Mouse (Mus musculus): Measurements from ENCODE around the gene A830031A19Rik.

Gene A830031A19Rik

DNA sequence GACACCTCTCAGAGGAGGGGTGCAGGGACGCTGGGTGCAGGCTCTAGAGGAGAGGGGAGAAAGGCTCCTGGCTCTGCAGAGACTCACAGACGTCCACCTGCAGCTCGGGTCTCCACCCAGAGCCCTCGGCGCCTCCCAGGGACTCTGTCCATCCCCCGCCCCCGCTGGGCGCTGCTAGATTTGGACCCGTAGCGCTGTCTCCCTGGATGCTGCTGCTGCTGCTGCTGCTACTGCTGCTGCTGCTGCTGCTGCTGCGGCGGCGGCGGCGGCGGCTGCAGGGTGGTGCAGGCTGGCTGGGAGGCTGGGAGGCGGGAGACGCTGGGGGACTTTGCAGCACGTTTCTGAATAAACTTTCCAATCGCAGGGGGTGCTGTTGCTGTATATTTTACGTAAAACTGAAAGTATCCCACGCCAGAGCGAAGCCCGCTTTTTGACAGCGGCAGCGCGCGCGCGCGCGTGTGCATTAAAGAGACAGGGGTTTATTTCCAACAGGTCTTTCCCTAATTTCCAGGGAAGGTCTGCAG, 1.3 kb upstream of the A830031A19Rik start:
- peak; percentile 82 for DNase-seq

DNA sequence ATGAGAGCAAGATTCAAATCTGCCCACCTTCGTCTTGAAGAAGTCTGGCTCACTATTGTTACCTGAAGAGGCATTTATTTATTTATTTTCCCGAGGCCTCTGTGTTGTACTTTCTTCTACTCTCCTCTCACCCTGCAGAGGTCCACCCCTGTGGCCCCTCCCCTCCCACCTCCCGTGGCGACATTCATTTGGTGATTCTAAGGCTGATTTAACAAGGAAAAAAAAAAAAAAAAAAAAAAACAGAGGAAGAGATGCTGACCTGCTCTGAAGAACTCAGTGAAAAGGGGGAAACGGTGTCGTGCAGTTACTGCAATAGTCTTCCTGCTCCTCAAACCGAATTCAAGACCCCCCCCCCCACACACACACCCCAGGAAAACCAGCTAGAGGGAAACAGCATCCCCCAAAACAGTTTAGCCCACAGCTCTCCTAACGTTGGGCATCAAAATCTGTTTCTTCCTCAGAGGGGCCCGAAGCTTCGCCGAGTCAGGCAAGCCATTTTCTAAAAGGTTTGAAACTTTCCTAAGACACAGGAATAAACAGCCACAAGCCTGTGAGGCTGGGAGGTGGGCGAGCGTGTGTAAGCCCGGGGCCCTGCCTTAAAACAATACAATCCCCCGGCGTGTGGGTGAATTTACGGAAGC, 752 bp upstream of the A830031A19Rik start:
- DNase-seq = no peak

DNA sequence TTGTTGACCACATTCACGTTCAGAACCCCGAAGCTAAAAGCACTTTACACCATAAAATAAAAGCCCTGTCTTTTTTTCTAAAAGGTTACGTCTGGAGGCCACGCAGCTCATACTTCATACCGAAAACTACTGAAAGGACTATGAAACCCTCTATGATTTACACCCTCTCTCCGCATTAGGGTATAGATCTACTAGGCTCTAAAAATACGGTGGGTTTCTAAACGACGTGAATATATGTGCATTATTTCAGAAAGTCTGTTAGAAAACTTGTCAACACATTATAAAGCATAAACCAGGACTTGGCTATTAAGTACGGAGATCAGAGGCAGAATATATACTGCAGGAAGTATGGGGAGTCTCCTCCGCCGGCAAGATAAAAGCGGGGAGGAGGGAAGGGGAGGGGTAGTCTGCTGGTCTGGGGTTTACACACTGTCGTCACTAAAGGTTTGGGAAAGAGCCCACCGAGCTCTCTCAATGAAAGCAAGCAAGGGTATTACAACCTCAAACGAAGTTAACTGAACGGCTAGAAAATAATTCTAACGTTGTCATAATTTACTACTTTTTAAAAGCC, 748 bp downstream of the A830031A19Rik start:
- DNase-seq = peak; percentile 46

DNA sequence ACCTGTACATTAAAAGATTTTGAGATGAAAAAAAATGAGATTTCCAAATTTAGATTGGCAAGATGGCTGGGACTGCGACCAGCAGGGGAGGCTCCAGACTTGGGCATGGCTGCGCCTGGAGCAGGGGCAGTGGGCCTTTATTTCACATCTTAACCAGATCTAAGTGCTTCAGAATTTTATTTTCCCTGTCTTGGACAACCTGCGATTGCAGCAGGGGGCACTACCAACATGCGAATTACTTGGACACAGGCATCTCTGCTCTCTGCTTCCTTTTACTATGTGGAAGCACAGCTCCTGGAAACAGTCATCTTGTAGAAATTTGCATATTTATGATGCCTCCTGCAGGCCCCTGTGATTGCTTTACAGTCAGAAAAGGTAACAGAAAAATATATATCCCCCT, 9.5 kb downstream of the A830031A19Rik start:
- peak; percentile 22 for DNase-seq

DNA sequence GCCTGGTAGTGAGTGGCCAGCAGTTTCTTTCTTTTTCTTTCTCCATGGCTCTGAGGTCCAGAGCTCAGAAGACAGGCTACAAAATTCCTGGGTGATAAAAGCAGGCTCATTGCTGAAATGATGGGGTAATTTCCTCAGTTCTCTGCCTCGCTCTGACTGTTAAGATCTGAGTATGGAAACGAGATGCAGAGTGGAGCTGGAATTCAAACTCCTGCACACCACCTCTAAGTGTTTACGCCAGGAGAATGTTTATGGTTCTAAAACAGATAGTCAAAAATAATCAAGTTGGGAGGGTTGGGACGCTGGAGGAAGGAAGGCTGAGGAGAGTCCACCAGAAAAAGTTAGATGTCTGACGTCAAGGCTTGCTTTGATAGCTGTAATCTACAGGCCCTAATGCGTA, 10.6 kb downstream of the A830031A19Rik start:
- DNase-seq = no peak

DNA sequence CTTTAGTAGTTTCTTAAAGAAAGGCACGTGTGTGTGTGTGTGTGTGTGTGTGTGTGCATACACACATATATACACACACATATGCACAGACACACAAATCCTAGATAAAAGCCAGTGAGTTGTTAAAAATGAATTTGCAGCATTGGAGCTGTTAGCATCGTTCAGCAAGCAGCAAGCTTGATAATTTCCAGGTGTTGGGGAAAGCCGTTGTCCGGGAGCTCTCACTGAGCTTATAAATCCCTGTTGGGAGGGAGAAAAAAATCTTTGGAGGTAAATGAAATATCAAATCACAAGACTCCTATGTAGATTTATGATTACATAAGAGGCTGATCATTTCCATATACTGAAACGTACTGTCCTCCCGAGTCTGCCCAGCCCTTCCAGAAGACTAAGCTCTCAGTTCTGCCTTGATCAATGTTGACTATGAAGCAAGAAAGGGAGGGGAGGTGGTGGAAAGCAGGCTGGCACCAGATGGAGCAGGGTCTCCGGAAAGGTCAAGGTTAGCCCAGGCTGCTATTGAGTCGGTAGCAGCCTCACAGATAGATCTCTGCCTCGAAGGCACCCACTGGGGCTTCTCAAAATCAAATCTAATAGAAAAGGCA, 12.3 kb downstream of the A830031A19Rik start:
- DNase-seq = no peak

DNA sequence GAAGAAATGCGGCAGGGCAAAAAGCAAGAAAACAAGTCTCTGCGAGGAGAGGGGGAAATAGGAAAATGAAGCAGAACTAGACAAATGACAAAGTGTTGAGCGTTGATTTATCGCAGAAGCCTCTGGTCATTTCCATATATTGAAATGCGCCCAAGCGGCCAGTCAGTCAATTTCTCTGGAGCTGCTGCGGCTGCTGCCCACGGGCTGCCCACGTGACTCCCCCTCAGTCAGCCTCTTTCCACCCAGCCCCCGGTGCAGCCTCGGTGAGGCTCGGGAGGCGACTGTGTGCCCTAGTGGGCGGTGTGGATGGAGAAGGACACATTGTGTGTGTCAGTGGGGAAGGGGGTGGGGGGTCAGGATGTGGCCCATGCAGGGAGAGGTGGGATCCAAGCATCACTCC, 13.0 kb downstream of the A830031A19Rik start:
- DNase-seq = no peak

DNA sequence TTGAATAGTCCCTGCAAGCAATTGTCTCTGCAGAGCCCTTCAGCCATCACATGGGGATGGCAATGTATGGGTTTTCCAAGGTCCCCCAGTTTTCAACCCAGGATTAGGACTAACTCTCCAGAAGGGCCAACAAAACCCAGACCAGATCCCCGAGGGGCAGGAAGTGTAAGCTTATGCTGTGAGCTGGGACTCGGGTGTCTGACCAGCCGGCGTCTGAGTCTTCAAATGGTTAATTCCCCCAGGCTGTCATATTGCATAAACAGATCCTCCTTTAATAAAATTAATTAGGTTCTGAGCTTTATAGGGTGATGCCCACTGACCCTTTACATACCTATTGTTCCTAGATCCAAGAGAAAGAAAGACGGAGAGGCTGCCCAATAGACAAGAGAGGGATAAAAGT, 14.4 kb downstream of the A830031A19Rik start:
- DNase-seq = no peak

DNA sequence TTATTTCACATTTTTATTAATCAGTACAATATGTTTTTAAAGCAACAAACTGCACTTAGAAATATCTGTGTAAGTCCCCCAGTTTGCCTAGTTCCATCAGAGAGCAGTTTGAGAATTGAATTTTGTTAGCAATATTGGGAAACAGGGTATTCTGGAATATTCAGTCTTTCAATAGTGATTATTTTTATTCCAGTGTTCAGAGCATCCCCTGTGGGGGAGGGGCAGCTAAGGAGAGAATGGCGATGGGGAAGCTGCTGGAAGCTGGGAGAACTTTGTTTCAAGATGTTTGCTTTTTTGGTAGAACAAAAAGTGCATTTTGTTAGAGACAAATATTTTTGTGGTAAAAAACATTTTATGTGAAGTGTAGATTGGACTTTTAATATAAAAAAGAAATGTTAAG, 15.7 kb downstream of the A830031A19Rik start:
- no peak for DNase-seq

DNA sequence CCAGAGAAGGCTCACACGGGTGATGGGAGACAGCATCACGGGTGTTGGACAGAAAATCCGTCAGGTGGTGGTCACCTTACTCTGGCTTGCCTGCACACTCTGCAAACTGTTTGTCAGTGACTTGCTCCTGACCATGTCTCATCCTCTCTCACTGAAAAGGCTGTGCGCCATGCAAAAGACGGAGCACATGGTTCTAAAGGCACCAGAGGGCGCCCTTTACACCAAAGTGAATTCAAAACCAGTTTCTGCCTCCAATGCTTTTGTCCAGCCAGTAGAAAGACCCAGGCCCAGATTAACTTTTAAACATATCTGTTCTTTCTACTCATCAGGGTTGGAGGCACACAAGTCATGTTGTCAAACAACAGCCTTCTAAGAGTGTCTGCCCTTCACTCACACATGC, 22.0 kb downstream of the A830031A19Rik start:
- DNase-seq = peak; percentile 16

DNA sequence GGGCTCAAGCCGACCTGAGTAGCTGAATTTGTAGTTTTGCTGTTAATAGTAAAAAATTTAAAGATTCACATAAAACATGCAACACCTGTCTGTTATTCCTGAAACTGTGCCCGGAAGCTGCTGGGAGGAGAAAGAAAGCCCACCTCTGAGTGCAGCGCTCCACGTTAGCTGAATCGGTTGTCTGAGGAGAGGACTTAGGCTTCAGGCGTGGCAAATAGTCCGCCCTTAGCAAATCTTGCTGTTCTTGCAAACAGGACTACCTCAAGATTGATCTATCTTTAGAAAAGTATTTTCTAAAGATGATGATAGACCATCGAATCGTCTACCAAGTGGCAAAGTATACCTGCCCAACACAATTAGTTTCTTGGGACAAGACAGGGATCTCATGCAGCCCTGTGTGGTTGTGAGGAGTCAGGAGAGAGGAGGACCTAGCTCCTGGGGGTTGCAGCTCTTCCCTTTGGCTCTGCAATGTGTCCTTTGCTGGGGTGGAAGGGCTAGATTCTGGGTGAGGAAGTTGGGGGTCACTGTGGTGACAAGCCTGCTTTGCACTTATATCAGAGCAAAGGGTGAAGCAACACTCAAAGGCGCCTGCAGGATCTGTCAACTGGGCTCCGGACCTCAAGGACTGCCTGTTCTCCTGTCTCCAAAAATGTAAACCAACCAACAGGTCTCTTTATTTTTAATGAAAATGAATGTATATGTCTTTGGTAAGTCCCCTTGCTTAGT, 24.7 kb downstream of the A830031A19Rik start:
- no peak for DNase-seq

DNA sequence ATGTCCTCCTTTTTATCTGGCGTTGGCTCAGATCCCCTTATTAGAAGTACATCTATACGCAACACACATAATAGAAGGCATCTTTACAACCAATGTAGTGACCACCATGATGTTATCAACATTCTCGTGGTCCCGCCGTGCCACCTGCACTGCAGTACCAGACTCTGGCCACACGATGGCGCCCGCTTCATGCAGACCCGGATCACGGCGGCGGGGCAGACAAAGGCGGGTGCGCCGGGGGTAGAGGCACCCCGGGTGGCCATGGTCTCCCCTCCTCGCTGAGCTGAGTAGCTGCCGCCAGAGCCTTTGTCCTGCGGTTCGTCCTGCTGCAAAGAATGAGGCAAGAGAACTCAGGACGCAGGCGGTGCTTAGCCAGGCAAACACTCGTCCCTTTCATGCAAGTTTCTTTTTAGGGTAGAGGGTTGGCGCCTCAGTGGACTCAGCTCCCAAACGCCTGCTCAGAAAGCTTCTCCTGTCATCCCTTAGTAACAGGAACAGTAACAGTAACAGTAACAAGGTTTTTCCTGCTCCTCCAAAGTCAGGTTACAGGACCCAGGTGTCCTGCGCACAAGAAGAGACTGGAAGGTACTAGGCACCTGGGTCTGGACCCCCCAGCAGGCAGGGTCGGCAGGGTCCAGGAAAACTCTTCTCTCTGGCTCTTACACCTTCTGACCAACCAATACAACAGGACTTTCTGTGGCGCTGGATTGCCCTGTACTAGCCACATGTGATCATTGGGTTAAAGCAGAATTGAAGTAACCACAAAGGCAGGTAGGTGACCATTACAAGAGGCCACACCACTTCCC, 25.4 kb downstream of the A830031A19Rik start:
- peak; percentile 91 for DNase-seq

DNA sequence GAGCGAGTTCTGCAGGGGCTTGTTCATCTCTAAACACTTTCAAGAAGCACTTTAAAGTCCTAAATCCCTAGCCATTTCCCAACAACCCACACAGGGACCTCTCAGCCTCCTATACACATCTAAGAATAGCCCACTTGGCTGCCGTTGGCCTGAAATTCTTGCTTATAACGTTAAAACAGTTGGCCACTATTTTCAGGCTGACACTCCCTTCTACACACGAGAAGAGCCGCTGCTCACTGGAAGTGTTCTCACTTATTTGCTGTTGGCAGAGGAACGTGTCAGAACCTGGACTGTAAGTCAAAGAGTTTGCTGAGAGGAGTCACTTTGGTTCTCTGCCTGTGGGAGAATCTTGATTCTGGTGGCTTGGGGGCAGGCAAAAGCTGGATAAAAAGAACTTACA, 30.8 kb downstream of the A830031A19Rik start:
- no peak for DNase-seq

DNA sequence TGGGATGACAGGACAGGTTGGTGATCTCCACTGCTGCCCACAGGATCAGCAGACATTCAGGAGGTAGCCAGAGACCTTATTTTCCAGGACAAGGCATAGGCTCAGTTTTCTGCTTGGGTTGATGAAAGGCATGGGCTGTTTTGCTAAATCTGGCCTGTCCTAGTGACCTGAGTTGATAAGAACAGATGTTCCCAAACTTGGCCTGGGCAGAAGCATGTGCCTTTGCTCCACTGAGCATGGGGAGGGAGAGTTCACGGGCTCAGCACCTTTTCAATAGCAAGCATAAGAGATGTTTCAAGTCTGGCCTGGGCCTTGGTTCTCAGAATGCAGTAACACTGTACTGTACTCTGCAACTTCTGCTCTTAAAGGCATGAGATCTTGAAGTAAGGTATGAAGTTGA, 54.1 kb downstream of the A830031A19Rik start:
- DNase-seq = no peak

DNA sequence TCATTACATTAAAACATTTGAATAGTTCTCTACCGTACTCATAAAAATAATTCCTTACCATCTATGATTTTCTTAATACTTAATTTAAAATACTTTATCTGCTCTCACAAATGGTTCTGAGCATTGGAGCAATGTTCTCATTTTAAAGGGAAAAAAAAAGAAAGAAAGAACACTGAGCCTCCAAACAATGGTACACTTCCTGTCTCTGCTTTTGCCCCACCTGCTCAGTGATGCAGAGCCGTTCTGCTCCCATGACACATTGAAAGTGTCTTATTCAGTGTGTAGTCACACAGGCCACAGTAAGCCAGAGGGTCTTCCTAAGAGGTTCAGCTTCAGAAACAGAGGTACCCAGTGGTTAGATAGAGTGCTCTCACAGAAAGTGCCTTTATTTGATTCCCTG, 56.1 kb downstream of the A830031A19Rik start:
- DNase-seq = no peak

DNA sequence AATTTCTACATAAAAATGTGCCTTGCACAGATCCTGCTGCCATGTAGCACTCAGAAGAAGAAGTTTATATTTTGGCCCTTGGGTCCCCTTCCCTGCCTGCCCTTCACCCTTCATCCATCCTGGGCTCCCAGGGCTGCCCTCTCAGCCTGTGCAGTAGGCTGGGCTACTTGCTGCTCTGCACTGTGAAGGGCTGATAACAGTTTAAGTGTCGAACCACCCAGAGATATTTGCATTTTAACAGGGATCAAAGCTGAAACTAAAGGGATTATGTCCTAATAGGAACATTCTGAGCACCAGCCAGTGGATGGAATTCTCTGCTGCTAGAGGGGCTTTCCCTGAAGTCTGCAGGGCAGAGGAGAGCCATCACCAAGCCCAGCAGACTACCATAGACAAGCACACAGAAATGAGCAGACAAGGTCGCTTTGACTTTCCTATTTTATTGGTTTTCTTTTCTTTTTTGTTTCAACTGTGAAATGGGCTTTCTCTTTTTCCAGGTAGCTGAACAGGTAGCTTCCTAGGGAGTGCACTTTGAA, 58.1 kb downstream of the A830031A19Rik start:
- DNase-seq = no peak

DNA sequence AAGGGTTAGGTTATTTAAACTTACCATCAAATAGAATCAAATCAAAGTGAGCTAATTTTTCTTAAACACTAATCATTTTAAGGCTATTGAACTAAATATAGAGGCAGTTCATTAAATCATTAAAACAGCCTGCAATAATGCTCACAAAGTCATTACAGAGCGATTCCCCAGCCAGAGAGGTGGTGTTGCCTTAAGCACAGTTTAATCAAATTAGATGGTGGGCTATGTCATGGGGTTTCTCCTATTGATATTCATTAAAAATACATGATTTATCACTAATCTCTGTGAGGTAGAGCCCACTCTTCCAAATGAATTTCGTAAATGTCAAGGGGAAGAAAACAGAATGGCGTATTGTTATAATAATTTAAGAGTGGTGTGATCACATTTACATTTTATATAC, 58.8 kb downstream of the A830031A19Rik start:
- DNase-seq = no peak

DNA sequence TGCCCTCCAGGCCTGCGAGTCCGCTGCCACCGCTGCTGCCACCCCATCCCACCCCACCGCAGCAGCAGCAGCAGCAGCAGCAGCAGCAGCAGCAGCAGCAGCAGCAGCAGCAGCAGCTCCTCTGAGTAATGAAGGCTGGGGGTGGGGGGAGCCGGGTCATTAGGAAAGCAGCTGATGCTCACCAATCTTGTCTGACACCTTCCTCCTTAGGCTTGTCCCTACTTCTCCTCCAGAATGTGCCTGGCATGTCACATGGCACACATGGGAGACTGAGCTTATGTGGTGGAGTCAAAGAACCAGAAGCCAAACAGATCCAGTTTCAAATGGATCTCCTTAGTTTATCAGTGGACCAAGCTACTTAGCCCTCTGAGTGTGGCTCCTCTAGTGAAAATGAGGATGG, 60.2 kb downstream of the A830031A19Rik start:
- no peak for DNase-seq

DNA sequence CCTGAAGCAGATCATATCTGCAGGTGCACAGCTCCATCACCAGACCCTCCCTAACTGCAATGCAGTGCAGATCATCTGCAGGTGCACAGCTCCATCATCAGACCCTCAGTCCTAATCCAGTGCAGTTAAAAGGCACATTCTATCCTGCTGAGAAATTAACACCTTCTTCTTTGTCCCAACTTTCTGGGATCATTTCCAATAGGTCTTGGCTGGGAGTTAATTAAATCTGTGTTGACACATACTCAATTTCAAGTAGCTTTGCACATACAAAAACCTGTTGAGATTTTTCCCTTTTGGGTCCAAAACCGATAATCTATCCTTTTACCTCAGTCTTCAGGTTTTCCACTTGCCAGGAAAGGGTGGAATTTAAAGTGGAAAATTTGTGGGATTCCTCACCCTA, 62.6 kb downstream of the A830031A19Rik start:
- no peak for DNase-seq

DNA sequence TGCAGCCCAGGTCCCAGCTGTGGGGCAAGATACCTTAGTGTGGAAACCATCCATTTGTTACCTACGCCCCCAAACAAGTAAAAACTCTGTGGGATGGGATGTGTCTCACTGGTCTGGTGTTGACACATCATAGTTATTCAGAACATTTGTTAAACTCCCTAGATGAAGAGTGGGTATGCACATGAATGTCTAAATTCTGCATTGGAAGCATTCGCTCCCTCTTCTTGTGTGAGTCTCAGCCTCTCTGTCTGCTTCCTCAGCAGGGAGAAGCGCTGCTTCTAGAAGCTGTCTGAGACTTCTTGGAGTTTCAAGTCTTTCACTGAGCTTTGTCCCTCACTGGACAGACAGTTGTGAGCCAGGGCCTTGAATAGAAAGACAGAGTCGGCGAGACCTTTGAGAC, 65.9 kb downstream of the A830031A19Rik start:
- DNase-seq = no peak

DNA sequence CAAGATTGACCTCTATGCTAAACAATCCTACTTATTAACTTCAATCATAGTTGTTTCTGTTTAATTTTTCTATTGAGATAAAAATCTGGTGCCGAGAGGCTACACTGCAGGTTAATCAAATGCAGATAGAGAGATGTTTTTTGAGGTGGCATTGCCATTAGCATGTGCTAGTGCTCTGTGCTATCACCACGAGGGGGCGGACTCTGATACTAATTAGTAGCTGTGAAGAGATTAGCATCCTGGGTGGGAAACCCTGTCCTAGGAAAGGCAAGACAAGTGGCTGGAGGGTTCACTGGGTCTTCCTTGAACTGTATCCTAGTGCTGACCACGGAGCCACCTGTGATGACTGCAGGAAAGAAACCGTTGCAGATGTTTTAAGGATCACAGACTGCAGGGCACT, 66.6 kb downstream of the A830031A19Rik start:
- peak; percentile 60 for DNase-seq

DNA sequence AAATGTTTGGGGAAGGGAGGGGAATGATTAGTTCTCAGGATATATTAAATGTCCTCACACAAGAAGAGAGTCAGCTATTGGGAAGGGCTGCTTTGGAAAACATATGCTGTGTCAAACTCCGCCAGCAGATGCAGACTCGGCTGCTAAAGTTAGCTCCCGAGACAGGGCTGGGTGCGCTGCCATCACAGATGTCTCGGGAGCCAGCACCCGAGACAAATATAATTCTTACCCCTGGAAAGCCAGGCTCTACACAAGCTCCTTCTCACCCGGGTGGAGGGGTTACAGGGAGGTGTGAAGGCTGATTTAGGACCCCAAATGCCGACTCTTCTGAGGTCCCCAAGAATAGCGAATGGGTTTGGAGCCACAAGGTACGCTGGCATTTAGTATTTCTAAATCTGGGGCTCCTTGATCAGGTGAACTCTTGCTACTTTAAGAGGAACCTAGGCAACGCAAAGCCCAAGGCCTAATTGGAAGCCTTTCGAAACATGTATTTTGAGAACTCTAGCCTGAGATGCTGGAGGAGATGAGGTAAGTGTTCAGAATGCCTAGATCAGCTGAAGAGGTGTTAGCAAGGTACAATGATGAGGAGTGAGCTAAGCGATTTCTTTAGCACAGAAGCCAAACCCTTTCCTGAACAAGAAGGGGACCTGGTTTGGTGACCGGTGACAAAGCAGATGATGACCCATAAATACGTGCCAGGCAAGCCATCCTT, 69.3 kb downstream of the A830031A19Rik start:
- no peak for DNase-seq
